Mouse (Mus musculus) thymus, postnatal 36 days (tissue): ENCODE results near the gene Synm.
A peak's percentile ranks its signal among the peaks of the same experiment; 100 is the strongest.

Experiments
- DNase-seq, 2 experiments: peaks; one replicate each; pipeline ENCODE4 v3.0.0; 2022; ENCODE audit warnings: mixed read lengths in 2 of 2

Synm gene

GRCm38 (mm10) chr7:67747731-67748305 is 11.7 kb downstream of the Synm start:
- peak in 1 of 2 experiments; percentile 13 for DNase-seq

- no peak for DNase-seq
Observed at GRCm38 (mm10) chr7:67741706-67742105, 17.8 kb downstream of the Synm start.

GRCm38 (mm10) chr7:67740796-67741195 is 18.7 kb downstream of the Synm start:
- no peak for DNase-seq

GRCm38 (mm10) chr7:67740382-67740781 is 19.2 kb downstream of the Synm start:
- DNase-seq, result no peak

GRCm38 (mm10) chr7:67732276-67732675 is 27.3 kb downstream of the Synm start:
- no peak for DNase-seq

GRCm38 (mm10) chr7:67730431-67731110 is 29.0 kb downstream of the Synm start:
- DNase-seq, result no peak

- no peak for DNase-seq
Observed at GRCm38 (mm10) chr7:67728809-67729208, 30.7 kb downstream of the Synm start.

GRCm38 (mm10) chr7:67728203-67728602 is 31.3 kb downstream of the Synm start:
- no peak for DNase-seq

GRCm38 (mm10) chr7:67725016-67725415 is 34.5 kb downstream of the Synm start:
- DNase-seq, result no peak

GRCm38 (mm10) chr7:67724536-67724935 is 35.0 kb downstream of the Synm start:
- DNase-seq, result no peak

GRCm38 (mm10) chr7:67722163-67722562 is 37.4 kb downstream of the Synm start:
- DNase-seq, result no peak

GRCm38 (mm10) chr7:67718804-67719203 is 40.7 kb downstream of the Synm start:
- no peak for DNase-seq

- no peak for DNase-seq
Observed at GRCm38 (mm10) chr7:67717520-67717919, 42.0 kb downstream of the Synm start.

GRCm38 (mm10) chr7:67716925-67717324 is 42.6 kb downstream of the Synm start:
- DNase-seq, result no peak

GRCm38 (mm10) chr7:67716213-67716878 is 43.2 kb downstream of the Synm start:
- no peak for DNase-seq

- DNase-seq, result no peak
Observed at GRCm38 (mm10) chr7:67715176-67715575, 44.4 kb downstream of the Synm start.

GRCm38 (mm10) chr7:67713820-67714510 is 45.6 kb downstream of the Synm start:
- no peak for DNase-seq

GRCm38 (mm10) chr7:67710216-67710615 is 49.3 kb downstream of the Synm start:
- DNase-seq, result no peak

GRCm38 (mm10) chr7:67708160-67708559 is 51.4 kb downstream of the Synm start:
- DNase-seq, result no peak

GRCm38 (mm10) chr7:67701252-67701914 is 58.2 kb downstream of the Synm start:
- no peak for DNase-seq

- peak; percentile 25 to 34 for DNase-seq
Observed at GRCm38 (mm10) chr7:67700846-67701245, 58.7 kb downstream of the Synm start.

- no peak for DNase-seq
Observed at GRCm38 (mm10) chr7:67699301-67699700, 60.2 kb downstream of the Synm start.
